Mouse (Mus musculus) limb, embryonic 14.5 days (tissue): ENCODE results near the gene Fkbpl. TPM values are rescaled to one million over a fixed set of nuclear protein-coding genes. Genes with fewer than 3 reads are reported as not detected.

Source experiments
- ATAC-seq: fragments of 200-750 bp; cut with Nextera tagmentation; 2 replicates; pipeline ENCODE4 v1.8.0; 2017; ENCODE audit warnings: low read depth, moderate number of reproducible peaks, moderate TSS enrichment; ENCODE audit not compliant: low FRiP score
- DNase-seq: peaks from one replicate; pipeline ENCODE4 v3.0.0-alpha.2; 2015; ENCODE audit warnings: low spot score
- H3K27ac ChIP-seq: fragments of 300-500 bp; sonication (generic); replicated peaks from 2 replicates; pipeline ENCODE4 v1.5.1; 2014; ENCODE audit warnings: low read depth, mild to moderate bottlenecking, low read length, moderate library complexity, mixed read lengths
- H3K27me3 ChIP-seq: fragments of 300-500 bp; sonication (generic); 2 replicates; pipeline ENCODE4 v1.6.1; 2014; ENCODE audit warnings: low read length, mixed read lengths; ENCODE audit not compliant: control insufficient read depth, insufficient read depth
- H3K36me3 ChIP-seq: fragments of 300-500 bp; sonication (generic); 2 replicates; pipeline ENCODE4 v1.6.1; 2014; ENCODE audit warnings: mild to moderate bottlenecking, low read length, moderate library complexity, mixed read lengths; ENCODE audit not compliant: control insufficient read depth, insufficient read depth
- H3K4me1 ChIP-seq: fragments of 300-500 bp; sonication (generic); 2 replicates; pipeline ENCODE4 v1.6.1; 2014; ENCODE audit warnings: antibody characterized with exemption, low read length, mixed read lengths; ENCODE audit not compliant: control insufficient read depth, insufficient read depth
- H3K4me2 ChIP-seq: fragments of 300-500 bp; sonication (generic); replicated peaks from 2 replicates; pipeline ENCODE4 v1.6.1; 2014; ENCODE audit warnings: low read depth, mild to moderate bottlenecking, low read length, moderate library complexity; ENCODE audit not compliant: severe bottlenecking
- H3K4me3 ChIP-seq: fragments of 300-500 bp; sonication (generic); replicated peaks from 2 replicates; pipeline ENCODE4 v1.5.1; 2014; ENCODE audit warnings: low read length
- H3K9ac ChIP-seq: fragments of 300-500 bp; sonication (generic); 2 replicates; pipeline ENCODE4 v1.6.1; 2014; ENCODE audit warnings: mild to moderate bottlenecking, low read depth, low read length, moderate library complexity; ENCODE audit not compliant: severe bottlenecking
- H3K9me3 ChIP-seq: fragments of 300-500 bp; sonication (generic); 2 replicates; pipeline ENCODE4 v1.6.1; 2016; ENCODE audit warnings: low read length; ENCODE audit not compliant: control insufficient read depth
- POLR2A ChIP-seq: fragments of 200-500 bp; IDR thresholded peaks from 2 replicates; pipeline ENCODE4 v1.8.0; 2012; ENCODE audit warnings: inconsistent platforms, mild to moderate bottlenecking, moderate library complexity, borderline replicate concordance; ENCODE audit not compliant: insufficient read depth, insufficient read length; ENCODE audit errors: extremely low read depth
- WGBS: fragments of 180-500 bp; shearing (Covaris S2); extraction: QIAGEN DNeasy Blood & Tissue Kit; methylation state at CpG from one replicate; pipeline ENCODE4 v1.1.7; 2014; 5-methylcytosine and 5-hydroxymethylcytosine counted together
- polyA plus RNA-seq, 2 experiments: library from polyadenylated mRNA; depleted of rRNA in 1 of 2; stranded (reverse) in 1 of 2; unstranded in 1 of 2; fragments of >200 nt; fragmentation: Nextera tagmentation in 1 of 2; extraction: Ambion mirVana in 1 of 2; gene quantifications; 2 replicates each; pipeline versions ENCODE4 v1.2.1 to v1.2.3; 2012 to 2014

Fkbpl gene
- polyA plus RNA-seq, 2 experiments = 5.1 to 11.9 TPM

- no peak for ATAC-seq
- peaks cover 9% of the 10 kb centered on the region for H3K36me3 ChIP-seq
- WGBS = 1% methylated on average over 16 of the region's 16 CpGs
- H3K27ac ChIP-seq = peak within 1 kb of the TSS; percentile 92
- H3K4me1 ChIP-seq = peaks cover 30% of the 10 kb centered on the region
- H3K4me2 ChIP-seq = peak within 1 kb of the TSS; percentile 78
- 0 out of 2 replicates have a peak within 1 kb of the TSS, but pooled peaks have one; percentile 28 for H3K9ac ChIP-seq
- H3K4me3 ChIP-seq = peak within 1 kb of the TSS; percentile 81
- H3K9me3 ChIP-seq = no peaks in the 10 kb centered on the region
- H3K27me3 ChIP-seq = peaks cover 36% of the 10 kb centered on the region
- peak; percentile 54 for DNase-seq
- TF ChIP-seq POLR2A = no peak
Observed at GRCm38 (mm10) chr17:34629221-34629751, 15.3 kb upstream of the Fkbpl start, which contains the start of gene Prrt1. Gene Prrt1, plus strand, starts transcription at chr17:34629533.

GRCm38 (mm10) chr17:34629796-34630603, 14.6 kb upstream of the Fkbpl start:
- no peak for ATAC-seq
- Histone ChIP-seq H3K27me3 (peaks cover 36% of the 10 kb centered on the region), H3K4me1 (peaks cover 30% of the 10 kb centered on the region), H3K36me3 (peaks cover 8% of the 10 kb centered on the region), H3K4me2 (peak overlapping the region; percentile 78; the same call in 1 of the 2 replicates), H3K9ac (no peak overlapping the region), H3K4me3 (peak overlapping the region; percentile 81; the same call in 1 of the 2 replicates), H3K9me3 (no peaks in the 10 kb centered on the region), H3K27ac (no peak overlapping the region)
- no peak for TF ChIP-seq POLR2A
- WGBS = 17% methylated on average over 12 of the region's 12 CpGs
- DNase-seq = no peak

- Histone ChIP-seq H3K9ac (no peak overlapping the region), H3K4me2 (peak overlapping the region; percentile 43), H3K36me3 (no peaks in the 10 kb centered on the region), H3K4me3 (peak overlapping the region; percentile 38), H3K27ac (no peak overlapping the region), H3K27me3 (peaks cover 36% of the 10 kb centered on the region), H3K4me1 (peaks cover 30% of the 10 kb centered on the region), H3K9me3 (no peaks in the 10 kb centered on the region)
- ATAC-seq (no peak), DNase-seq (no peak)
- no peak for TF ChIP-seq POLR2A
- WGBS = 3% methylated on average over 42 of the region's 48 CpGs
Observed at GRCm38 (mm10) chr17:34630761-34631301, 13.7 kb upstream of the Fkbpl start.

GRCm38 (mm10) chr17:34631647-34632046, 12.9 kb upstream of the Fkbpl start:
- no peak for TF ChIP-seq POLR2A
- Histone ChIP-seq H3K27me3 (peaks cover 36% of the 10 kb centered on the region), H3K9ac (peak overlapping the region; percentile 44), H3K4me1 (peaks cover 26% of the 10 kb centered on the region), H3K9me3 (no peaks in the 10 kb centered on the region), H3K4me3 (peak overlapping the region; percentile 38), H3K27ac (no peak overlapping the region), H3K36me3 (no peaks in the 10 kb centered on the region), H3K4me2 (peak overlapping the region; percentile 79)
- WGBS = 11% methylated on average over 11 of the region's 12 CpGs
- no peak for ATAC-seq
- no peak for DNase-seq

GRCm38 (mm10) chr17:34632261-34632691, 12.3 kb upstream of the Fkbpl start:
- Histone ChIP-seq H3K27ac (no peak overlapping the region), H3K9me3 (no peaks in the 10 kb centered on the region), H3K36me3 (no peaks in the 10 kb centered on the region), H3K9ac (peak overlapping the region; percentile 44), H3K4me3 (peak overlapping the region; percentile 38), H3K4me1 (peaks cover 26% of the 10 kb centered on the region), H3K27me3 (peaks cover 36% of the 10 kb centered on the region), H3K4me2 (peak overlapping the region; percentile 79)
- no peak for TF ChIP-seq POLR2A
- DNase-seq (peak; percentile 34), ATAC-seq (peak; percentile 25; the same call in 1 of the 2 replicates)
- 2% methylated on average over 24 of the region's 26 CpGs for whole genome bisulfite sequencing
